Mouse (Mus musculus) Patski (cell line): ENCODE measurements at regions not wholly inside any gene's neighbourhood (a gene's known extent, or its start where the extent isn't known, plus 50 kb on each side); places are given as distances from the start of the nearest gene placed in this dataset.

Source experiments
- ATAC-seq: fragments of 100-300 bp; one replicate; pipeline ENCODE4 v1.8.0; 2021
- CTCF ChIA-PET: fragments of 350-600 bp; sonication (Branson Sonifier 250); formaldehyde crosslinking; loops from one replicate; lab custom pipeline; 2022; ENCODE audit warnings: inconsistent platforms; lab: Charles Lee
- POLR2A ChIA-PET: fragments of 350-600 bp; sonication (Branson Sonifier 250); formaldehyde crosslinking; loops from one replicate; lab custom pipeline; 2022; ENCODE audit warnings: antibody characterized with exemption, inconsistent platforms; lab: Charles Lee
- DNase-seq: peaks from one replicate; pipeline ENCODE4 v3.0.0-alpha.2; 2011; ENCODE audit warnings: low read depth, low spot score
- H3K27me3 ChIP-seq: fragments of 371-371 bp; one replicate; pipeline ENCODE4 v1.5.1; 2021
- CTCF ChIP-seq: fragments of 100-300 bp; IDR thresholded peaks from one replicate; pipeline ENCODE4 v1.5.1; 2021
- in situ Hi-C: fragments of 300-500 bp; cut with MboI; formaldehyde crosslinking; loops from 3 replicates; pipeline ENCODE4 v1.11.1; 2018; ENCODE audit warnings: low pct_unique_long_range_greater_than_20kb, mixed read lengths

DNA sequence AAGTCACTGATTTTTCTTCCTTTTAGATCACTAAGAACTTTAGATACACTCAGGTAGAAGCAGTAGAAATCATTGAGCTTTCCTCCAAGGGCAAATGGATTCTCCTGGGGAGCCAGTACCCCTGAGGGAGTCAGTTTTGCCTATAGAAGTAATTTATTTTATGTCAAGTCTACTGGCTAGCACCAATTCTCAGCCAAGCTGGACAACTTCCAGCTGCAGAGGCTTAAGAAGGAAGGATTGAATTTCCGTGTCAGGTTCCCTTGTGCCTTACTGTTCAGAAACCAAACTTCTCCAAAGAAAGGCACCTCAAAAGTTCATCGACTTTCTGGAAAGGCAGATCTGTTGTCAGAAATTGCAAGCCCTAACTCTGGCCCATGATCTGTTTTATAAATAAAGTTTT is 205.2 kb upstream of the A1bg start:
- no peak for DNase-seq
- ATAC-seq, result no peak
- ChIA-PET CTCF (interaction anchor here (1.8 kb wide), 1 partner anchor 11 kb away, joined by 5 read pairs; no protein-coding TSS in a partner anchor), POLR2A (no interaction called here)
- TF ChIP-seq CTCF, result no peak
- no peaks in the 10 kb centered on the region for H3K27me3 ChIP-seq
- in situ Hi-C loops, result no loop called here

DNA sequence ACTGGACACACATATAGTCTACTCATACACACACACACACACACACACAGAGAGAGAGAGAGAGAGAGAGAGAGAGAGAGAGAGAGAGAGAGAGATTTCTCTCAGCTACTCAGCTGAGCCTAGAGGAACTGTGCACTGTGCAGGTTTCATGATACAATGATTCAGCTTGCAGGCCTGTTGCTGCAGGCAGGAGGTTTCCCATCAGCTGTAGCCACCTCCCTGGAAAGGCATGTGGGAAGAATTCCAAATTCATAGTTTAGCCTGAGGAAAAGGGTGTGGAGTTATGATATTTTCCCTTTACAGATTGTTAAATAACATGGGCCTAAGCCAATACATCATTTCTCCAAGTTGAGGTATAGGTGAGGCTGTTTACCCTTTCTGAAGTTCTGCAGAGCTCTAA is 204.3 kb upstream of the A1bg start:
- POLR2A ChIA-PET, result no interaction called here
- CTCF ChIA-PET, result interaction anchor here (0.8 to 1.8 kb wide), 2 partner anchors 10 kb away, joined by 3 to 5 read pairs; no protein-coding TSS in a partner anchor
- TF ChIP-seq CTCF, result no peak
- in situ Hi-C loops, result no loop called here
- ATAC-seq (peak; percentile 54), DNase-seq (no peak)
- no peaks in the 10 kb centered on the region for H3K27me3 ChIP-seq

DNA sequence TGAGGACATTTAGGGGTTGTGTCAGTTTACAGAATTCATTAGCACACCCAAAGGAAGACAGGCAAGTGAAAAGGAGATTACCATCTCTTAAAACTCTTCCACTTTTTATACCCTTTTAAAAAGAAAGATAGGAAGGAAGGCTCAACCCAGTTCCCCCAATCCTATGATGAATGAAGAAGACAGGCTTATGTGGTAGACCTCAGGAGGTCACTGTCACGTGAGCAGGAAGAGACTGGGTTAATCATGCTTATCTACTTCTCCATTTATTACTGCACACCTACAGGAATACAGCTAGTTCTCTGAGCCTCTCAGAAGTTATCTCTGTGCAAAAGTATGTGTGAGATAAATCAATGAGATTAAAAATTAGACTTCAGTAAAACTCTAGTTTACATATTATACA is 194.1 kb upstream of the A1bg start:
- CTCF ChIA-PET, result interaction anchor here (0.6 to 1.4 kb wide), 2 partner anchors 10 to 13 kb away, joined by 3 to 5 read pairs; no protein-coding TSS in a partner anchor
- ATAC-seq, result no peak
- no peaks in the 10 kb centered on the region for H3K27me3 ChIP-seq
- in situ Hi-C loops, result loop anchor here (25.0 kb wide), 2 partner anchors 1695 to 1730 kb away; no protein-coding TSS in a partner anchor
- POLR2A ChIA-PET, result no interaction called here
- no peak for DNase-seq
- no peak for TF ChIP-seq CTCF

DNA sequence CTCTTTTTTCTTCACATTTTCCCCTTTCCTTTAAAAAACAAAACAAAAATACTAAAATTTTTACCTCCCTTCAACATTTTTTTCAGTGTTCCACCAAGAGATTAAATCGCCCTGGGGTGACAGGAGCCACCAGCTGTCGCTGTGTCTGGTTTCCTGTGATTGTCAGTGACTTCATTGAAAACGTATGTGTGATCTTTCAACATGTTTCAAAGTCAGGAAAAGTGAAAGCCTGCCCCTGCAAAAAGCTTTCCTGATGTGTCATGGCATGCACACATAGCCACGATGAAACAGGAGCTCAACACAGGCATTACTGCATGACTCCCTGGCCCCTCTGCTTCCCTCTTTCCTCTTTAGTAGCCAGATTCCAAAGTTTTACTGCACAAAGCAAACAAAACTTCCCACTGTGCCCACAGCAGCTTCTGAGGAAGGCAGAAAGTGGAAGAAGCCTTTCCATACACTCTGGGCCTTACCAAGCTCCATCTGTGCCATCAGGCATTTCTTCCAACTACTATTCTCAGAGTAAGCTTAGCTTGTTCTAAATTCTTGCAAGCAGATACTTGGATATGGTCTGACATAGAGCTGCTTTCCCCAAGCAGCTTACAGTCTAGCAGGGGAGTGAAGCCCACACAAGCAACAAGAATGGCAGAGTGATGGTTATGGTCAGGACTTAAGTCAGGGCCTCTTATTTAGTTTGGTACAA is 186.8 kb upstream of the A1bg start:
- POLR2A ChIA-PET, result interaction anchor here (0.6 to 1.5 kb wide), 2 partner anchors 11 to 1134 kb away, joined by 3 to 5 read pairs; no protein-coding TSS in a partner anchor
- no peak for DNase-seq
- in situ Hi-C loops, result loop anchor here (5.0 to 25.0 kb wide), 4 partner anchors 873 to 1722 kb away; no protein-coding TSS in a partner anchor

DNA sequence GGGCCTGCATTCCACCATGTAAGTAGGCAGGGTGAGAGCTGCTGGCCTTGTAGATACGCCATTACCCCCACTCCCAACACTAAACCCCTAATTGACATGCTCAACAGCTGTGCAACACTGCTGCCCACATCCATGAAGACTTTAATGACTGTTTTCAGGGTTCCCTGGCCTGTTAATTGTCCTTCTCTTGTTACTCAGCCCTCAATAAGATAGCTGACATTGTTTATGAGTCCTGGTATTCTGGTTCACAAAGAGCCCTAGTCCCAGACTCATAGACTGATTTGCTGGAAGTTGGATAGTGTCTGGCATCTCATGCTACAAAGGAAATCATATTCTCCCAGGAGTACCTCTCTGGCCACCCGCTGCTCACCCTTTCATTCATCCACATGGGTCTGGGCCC is 186.1 kb upstream of the A1bg start:
- ChIA-PET CTCF (interaction anchor here (1.9 kb wide), 1 partner anchor 874 kb away, joined by 8 read pairs; no protein-coding TSS in a partner anchor), POLR2A (interaction anchor here (1.5 kb wide), 1 partner anchor 11 kb away, joined by 3 read pairs; no protein-coding TSS in a partner anchor)
- no peak for ATAC-seq
- no peak for DNase-seq
- H3K27me3 ChIP-seq, result no peaks in the 10 kb centered on the region
- no peak for TF ChIP-seq CTCF
- in situ Hi-C loops, result loop anchor here (5.0 to 25.0 kb wide), 4 partner anchors 873 to 1722 kb away; no protein-coding TSS in a partner anchor

More for the DNA sequence above, 186.8 kb upstream of the A1bg start:
- no peaks in the 10 kb centered on the region for H3K27me3 ChIP-seq
- ATAC-seq, result peak; percentile 67
- CTCF ChIA-PET, result interaction anchor here (1.2 to 1.9 kb wide), 3 partner anchors 8 to 874 kb away, joined by 4 to 8 read pairs (median 7); no protein-coding TSS in a partner anchor
- TF ChIP-seq CTCF, result no peak

DNA sequence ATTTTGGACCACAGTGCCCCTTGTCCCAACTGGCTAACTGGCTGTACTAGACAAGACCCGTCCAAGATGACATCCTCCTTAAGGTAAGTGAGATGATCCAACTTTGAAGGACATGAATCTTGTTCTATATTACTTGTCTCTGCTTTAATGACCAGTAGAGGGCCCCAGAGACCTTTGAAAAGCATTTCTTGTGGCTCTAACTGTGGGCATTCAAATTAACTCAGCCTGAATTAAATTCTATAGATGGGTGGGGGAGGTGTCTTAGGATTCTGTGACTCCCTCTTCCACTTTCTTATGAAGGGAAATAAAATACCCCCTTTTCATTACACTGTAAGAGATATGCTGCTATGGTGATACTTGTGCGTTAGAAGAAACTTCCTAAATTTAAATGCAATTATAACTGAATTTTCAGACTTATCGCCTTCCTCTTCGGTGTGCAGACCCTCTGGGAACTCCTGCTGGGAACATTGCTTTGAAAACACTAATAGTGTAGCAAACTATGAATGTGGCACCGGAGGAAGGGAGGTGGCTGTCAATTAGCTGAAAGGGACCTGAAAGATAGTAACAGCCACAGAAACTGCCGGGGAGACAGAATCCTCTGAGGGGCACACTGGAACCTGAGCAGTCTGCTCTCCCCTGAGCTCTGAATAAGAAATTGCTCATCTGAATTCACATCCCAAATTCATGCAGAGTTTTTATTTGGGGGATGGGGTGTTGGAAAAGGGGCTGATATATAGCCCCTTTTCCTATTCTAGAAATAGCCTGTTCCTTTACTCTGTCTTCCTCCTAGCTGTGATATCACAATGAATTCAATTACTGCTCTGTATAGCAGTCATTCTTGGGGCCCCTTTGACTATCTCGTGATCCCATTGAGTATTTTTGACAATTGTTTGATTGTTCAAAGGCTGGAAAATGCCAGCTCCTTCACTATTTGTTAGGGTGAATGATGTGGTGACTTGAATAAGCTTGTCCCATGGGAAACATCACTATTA is 179.9 kb upstream of the A1bg start:
- peak; percentile 47 for ATAC-seq
- no peaks in the 10 kb centered on the region for H3K27me3 ChIP-seq
- DNase-seq, result no peak
- in situ Hi-C loops, result loop anchor here (10.0 to 25.0 kb wide), 3 partner anchors 982 to 1715 kb away; no protein-coding TSS in a partner anchor
- CTCF ChIA-PET, result interaction anchor here (0.7 to 1.8 kb wide), 5 partner anchors 8 to 881 kb away, joined by 3 to 7 read pairs (median 3); no protein-coding TSS in a partner anchor
- POLR2A ChIA-PET, result interaction anchor here (0.9 kb wide), 1 partner anchor 885 kb away, joined by 3 read pairs; no protein-coding TSS in a partner anchor
- peak; percentile 72 for TF ChIP-seq CTCF

DNA sequence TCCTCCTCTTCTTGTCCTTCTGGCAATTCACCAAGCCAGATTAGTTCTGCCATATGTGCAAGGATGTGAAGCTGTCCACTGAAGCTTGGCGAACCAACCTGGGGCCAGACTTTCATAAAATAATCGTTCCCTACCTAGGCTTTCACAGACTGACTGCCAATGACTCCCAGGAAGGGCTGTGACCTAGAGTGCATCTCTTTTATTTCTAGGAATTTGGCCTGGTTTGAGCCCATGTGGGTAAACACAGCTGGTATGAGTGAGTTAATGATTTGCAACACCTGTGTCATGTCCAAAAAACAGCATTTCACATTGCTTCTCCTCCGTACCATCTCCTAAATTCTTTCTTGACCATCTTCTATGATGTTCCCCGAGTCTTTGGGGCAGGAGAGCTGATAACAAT is 178.0 kb upstream of the A1bg start:
- POLR2A ChIA-PET, result no interaction called here
- CTCF ChIA-PET, result no interaction called here
- in situ Hi-C loops, result loop anchor here (10.0 to 25.0 kb wide), 3 partner anchors 984 to 1714 kb away; no protein-coding TSS in a partner anchor

DNA sequence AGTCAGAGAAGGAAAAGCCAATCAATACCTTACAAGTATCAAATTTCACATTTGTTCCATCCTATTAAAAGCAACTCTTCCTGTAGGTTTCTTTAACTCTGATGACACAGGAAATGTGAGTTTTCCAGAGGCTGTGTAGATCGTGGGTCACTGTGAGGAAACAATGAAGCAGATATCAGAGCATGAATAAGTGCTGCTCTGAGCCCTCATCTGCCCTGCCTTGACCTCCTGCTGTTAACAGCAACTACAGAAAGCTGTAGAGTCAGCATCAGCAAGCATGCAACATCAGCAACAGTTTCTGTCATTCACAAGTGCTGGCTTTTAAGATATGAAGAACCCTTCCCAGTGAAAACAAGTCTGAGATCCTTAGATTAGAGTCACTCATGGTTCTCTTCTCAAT is 176.2 kb upstream of the A1bg start:
- CTCF ChIA-PET, result no interaction called here
- no peaks in the 10 kb centered on the region for H3K27me3 ChIP-seq
- POLR2A ChIA-PET, result no interaction called here
- TF ChIP-seq CTCF, result no peak
- in situ Hi-C loops, result loop anchor here (5.0 to 25.0 kb wide), 5 partner anchors 277 to 1217 kb away; no protein-coding TSS in a partner anchor
- ATAC-seq (no peak), DNase-seq (no peak)

More for the DNA sequence above, 178.0 kb upstream of the A1bg start:
- TF ChIP-seq CTCF, result no peak
- H3K27me3 ChIP-seq, result no peaks in the 10 kb centered on the region
- ATAC-seq, result no peak
- no peak for DNase-seq

DNA sequence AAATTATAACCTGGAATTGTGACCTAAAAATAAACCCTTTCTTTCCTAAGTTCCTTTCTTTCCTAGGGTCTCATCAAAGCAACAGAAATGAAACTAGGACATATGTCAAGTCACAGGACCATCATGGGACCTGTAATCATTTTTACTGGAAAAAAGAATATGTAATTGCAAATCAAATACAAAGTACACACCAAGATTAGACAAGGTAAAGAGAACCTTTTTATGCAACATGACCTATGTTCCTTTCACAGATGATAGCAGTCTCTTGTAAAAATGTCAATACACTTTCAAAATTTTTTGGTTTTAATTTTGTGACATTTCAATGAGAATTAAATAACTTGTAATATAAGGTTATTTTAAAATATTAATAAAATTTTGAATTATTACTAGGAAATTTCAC is 175.7 kb upstream of the A1bg start:
- no peak for DNase-seq
- POLR2A ChIA-PET, result no interaction called here

More for the DNA sequence above, 175.7 kb upstream of the A1bg start:
- TF ChIP-seq CTCF, result no peak
- CTCF ChIA-PET, result no interaction called here
- no peak for ATAC-seq
- in situ Hi-C loops, result loop anchor here (5.0 to 25.0 kb wide), 5 partner anchors 276 to 1216 kb away; no protein-coding TSS in a partner anchor
- H3K27me3 ChIP-seq, result no peaks in the 10 kb centered on the region
